Mouse (Mus musculus) 3134 (cell line): Measurements from ENCODE around the gene Gpr55.

Source experiments
- DNase-seq: peaks from one replicate; pipeline ENCODE4 v3.0.0-alpha.2; 2011; ENCODE audit warnings: low spot score; ENCODE audit not compliant: insufficient read length; ENCODE audit errors: extremely low read depth

The Gpr55 gene

DNA sequence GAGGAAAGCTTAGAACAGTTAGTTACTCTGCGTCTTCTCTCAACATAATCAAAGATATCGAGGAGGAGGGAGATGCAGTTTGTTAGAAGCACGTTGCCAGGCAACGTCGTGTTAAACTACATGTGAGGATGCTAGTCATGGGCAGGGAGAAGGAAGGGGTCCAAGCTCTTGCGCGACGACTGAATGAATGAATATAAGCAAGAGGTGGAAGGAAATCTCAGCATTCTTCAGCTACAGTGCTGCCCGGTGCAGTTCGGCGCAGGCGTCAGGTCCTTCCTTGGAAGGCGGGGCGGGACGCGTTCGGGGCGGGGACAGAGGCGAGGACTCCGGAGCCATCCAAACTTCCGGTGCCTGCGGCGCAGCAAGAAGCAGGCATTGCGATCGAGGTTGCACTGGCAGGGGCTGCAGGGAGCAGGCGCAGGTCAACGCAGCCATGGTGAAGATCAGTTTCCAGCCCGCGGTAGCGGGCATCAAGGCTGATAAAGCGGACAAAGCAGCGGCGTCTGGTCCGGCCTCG lies 66.5 kb downstream of the Gpr55 start, which contains the start of gene Itm2c:
Gene Itm2c, plus strand, starts transcription at position 51 of the 517 bp plus-strand sequence.
- DNase-seq = peak; percentile 90
